Mouse (Mus musculus) neural tube, embryonic 14.5 days (tissue): ENCODE measurements around the gene Hoxd9. TPM values are rescaled to one million over a fixed set of nuclear protein-coding genes. Genes with fewer than 3 reads are reported as not detected.

ENCODE experiments used
- ATAC-seq: fragments of 200-750 bp; cut with Nextera tagmentation; 2 replicates; pipeline ENCODE4 v1.8.0; 2017; ENCODE audit warnings: low read depth, mild to moderate bottlenecking, moderate TSS enrichment, moderate library complexity
- H3K27ac ChIP-seq: fragments of 300-500 bp; sonication (generic); 2 replicates; pipeline ENCODE4 v1.5.1; 2014; ENCODE audit warnings: low read depth, mild to moderate bottlenecking, control low read depth, low read length, moderate library complexity, mixed read lengths
- H3K27me3 ChIP-seq: fragments of 300-500 bp; sonication (generic); 2 replicates; pipeline ENCODE4 v1.6.1; 2014; ENCODE audit warnings: low read length; ENCODE audit not compliant: control insufficient read depth, insufficient read depth
- H3K36me3 ChIP-seq: fragments of 300-500 bp; sonication (generic); 2 replicates; pipeline ENCODE4 v1.6.1; 2014; ENCODE audit warnings: low read length, mixed read lengths; ENCODE audit not compliant: control insufficient read depth, insufficient read depth
- H3K4me1 ChIP-seq: fragments of 300-500 bp; sonication (generic); 2 replicates; pipeline ENCODE4 v1.6.1; 2014; ENCODE audit warnings: low read length; ENCODE audit not compliant: control insufficient read depth, insufficient read depth
- H3K4me2 ChIP-seq: fragments of 300-500 bp; sonication (generic); 2 replicates; pipeline ENCODE4 v1.6.1; 2014; ENCODE audit warnings: mild to moderate bottlenecking, low read depth, low read length, control low read depth
- H3K4me3 ChIP-seq: fragments of 300-500 bp; sonication (generic); 2 replicates; pipeline ENCODE4 v1.5.1; 2014; ENCODE audit warnings: low read depth, low read length, control low read depth, mixed read lengths
- H3K9ac ChIP-seq: fragments of 300-500 bp; sonication (generic); replicated peaks from 2 replicates; pipeline ENCODE4 v1.6.1; 2014; ENCODE audit warnings: low read depth, mild to moderate bottlenecking, control low read depth, low read length, mixed read lengths
- H3K9me3 ChIP-seq: fragments of 300-500 bp; sonication (generic); 2 replicates; pipeline ENCODE4 v1.6.1; 2016; ENCODE audit warnings: low read length; ENCODE audit not compliant: control insufficient read depth
- WGBS: fragments of 180-500 bp; shearing (Covaris S2); extraction: QIAGEN DNeasy Blood & Tissue Kit; methylation state at CpG from one replicate; pipeline ENCODE4 v1.1.7; 2014; 5-methylcytosine and 5-hydroxymethylcytosine counted together
- polyA plus RNA-seq: library from polyadenylated mRNA; unstranded; fragments of >200 nt; fragmentation: Nextera tagmentation; extraction: Ambion mirVana; gene quantifications from 2 replicates; pipeline ENCODE4 v1.2.1, GENCODE M21; 2014

Hoxd9 gene
- polyA plus RNA-seq, 1 experiment from 2014 or later: 37.4 TPM

DNA sequence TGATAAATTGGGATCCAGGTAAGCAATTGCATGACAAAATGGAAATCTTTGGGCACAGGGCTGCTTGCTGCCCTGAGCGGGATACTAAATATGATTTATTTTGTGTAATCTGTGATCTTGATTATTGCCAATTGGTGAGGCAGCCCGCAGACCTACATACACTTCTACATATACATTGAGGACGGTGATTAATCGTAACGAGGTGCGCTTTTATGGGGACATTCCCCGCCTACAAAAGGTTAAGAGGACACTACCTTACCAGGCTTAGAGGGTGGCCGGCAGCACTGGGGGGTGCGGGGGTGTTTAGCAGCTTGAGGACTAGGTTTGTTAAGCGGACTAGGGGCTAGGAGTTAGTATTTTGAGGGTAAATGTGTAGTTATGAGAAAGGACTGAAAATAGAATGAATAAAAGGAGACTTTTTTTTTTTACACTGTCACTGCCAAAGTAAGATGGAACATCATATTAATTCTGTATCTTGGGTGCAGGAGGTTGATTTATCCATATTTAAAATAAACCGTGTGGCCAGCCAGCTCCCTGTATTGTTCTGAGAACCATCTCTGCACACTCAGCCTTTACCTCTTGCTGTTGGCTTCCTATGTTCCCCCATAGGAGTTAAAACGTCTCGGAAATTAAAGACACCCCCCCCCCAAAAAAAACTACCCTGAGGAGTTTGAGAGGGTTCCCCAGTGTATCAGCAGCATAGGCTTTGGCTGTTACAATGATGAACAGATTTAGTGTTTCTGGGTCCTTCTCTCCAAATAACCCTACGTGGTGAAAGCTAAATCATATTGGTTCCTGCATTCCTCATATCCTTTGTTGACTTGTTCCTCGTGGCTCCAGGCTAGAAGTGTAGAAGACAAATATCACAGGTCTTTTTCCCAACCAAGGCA, 39.4 kb downstream of the Hoxd9 start:
- peaks cover 5% of the 10 kb centered on the region; the same call in 1 of the 2 replicates for H3K36me3 ChIP-seq
- H3K9me3 ChIP-seq: no peaks in the 10 kb centered on the region
- ATAC-seq: no peak
- H3K4me1 ChIP-seq: peaks cover 87% of the 10 kb centered on the region
- H3K27ac ChIP-seq: peak overlapping the region; percentile 92
- H3K9ac ChIP-seq: peak overlapping the region; percentile 62
- H3K4me2 ChIP-seq: peak overlapping the region; percentile 66
- 7% methylated on average over 15 of the region's 15 CpGs for WGBS
- peak overlapping the region; percentile 26 for H3K4me3 ChIP-seq
- H3K27me3 ChIP-seq: no peaks in the 10 kb centered on the region

DNA sequence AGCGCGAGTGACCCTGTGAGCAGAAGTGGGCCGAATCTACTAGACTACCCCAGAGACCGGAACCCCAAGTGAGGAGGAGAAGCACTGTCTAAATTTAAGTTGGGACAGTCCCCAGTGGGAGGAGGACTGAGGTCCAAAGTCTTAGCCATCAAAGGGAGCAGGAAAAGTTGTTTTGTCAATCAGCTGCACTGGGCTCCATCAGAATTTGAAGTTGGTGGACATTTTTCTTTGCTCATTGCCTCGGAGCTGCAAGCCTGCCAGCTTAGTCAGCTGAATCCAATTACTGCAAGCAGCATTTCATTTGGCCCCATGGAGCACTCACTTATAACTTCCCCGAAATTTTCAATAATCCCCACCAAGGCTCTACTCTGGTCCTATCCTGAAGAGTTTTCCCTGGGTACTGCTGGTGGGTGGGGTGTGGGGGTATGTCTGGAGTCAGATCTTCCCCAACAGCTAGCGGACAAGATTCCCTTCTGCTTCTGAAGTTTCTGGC, 40.1 kb downstream of the Hoxd9 start:
- H3K4me2 ChIP-seq: peak overlapping the region; percentile 66
- peak overlapping the region; percentile 62; the same call in 1 of the 2 replicates for H3K9ac ChIP-seq
- H3K4me1 ChIP-seq: peaks cover 80% of the 10 kb centered on the region
- ATAC-seq: no peak
- H3K4me3 ChIP-seq: peak overlapping the region; percentile 26
- peaks cover 5% of the 10 kb centered on the region; the same call in 1 of the 2 replicates for H3K36me3 ChIP-seq
- no peaks in the 10 kb centered on the region for H3K9me3 ChIP-seq
- 12% methylated on average over 7 of the region's 7 CpGs for WGBS
- H3K27ac ChIP-seq: peak overlapping the region; percentile 92
- H3K27me3 ChIP-seq: no peaks in the 10 kb centered on the region

DNA sequence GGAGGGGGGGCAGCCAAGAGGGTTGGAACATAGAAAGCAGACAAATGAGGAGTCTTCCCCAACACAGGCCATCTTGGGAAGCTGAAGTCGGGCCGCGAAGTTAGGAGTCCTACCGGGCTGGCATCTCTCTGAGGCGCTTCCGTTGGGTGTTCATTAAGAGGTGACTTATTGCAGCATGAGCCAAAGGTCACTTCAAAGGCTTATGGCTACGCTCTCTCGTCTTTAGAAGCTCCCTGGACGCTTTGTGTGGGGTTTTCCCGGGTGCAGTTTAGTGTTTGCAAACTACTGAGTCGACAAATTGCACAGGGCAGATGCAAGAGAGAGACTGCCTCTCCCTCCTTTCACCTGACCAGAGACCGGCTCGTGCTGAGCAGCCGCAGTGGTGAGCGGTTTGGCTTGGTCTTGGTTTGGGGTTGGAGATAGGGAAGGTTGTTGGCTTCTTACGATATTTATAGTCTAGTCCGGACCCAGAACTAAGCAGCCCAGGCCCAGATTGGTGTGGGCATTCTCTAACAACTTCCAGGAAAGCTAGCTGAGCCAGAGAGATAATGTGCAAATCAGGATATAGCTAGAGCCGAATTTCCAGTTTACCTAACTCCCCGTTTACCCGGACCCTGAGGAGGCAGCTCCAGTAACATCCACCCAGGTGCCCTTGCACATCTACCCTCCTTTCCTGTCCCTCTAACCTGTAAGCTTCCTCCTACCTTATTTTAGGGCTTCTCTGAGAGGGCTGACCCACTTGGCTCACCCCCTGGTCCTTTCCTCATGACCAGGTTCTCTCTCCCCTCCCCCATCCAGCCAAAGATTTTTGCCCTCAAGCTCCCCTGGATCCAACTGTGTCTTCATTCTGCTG, 41.3 kb downstream of the Hoxd9 start:
- H3K9me3 ChIP-seq: no peaks in the 10 kb centered on the region
- peak overlapping the region; percentile 2; the same call in 1 of the 2 replicates for H3K4me3 ChIP-seq
- H3K9ac ChIP-seq: peak overlapping the region; percentile 62
- 3% methylated on average over 20 of the region's 20 CpGs for WGBS
- peaks cover 5% of the 10 kb centered on the region; the same call in 1 of the 2 replicates for H3K36me3 ChIP-seq
- H3K4me1 ChIP-seq: peaks cover 72% of the 10 kb centered on the region
- H3K27ac ChIP-seq: peak overlapping the region; percentile 92
- no peak for ATAC-seq
- no peaks in the 10 kb centered on the region for H3K27me3 ChIP-seq
- peak overlapping the region; percentile 66 for H3K4me2 ChIP-seq

DNA sequence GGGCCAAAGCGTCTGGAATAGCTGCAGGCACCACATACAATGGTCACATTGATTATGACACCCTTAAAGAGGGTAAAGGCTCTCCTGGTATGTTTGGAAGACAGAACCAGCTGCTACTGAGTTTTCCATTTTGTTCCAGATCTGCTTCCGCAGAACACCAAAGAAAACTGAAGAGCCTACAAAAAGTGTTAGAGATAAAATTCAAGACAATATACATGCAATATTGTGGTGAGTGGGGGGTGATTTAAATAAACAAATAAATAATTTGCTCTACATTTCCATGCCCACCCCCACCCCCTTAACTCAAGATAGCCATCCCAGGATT, 41.9 kb downstream of the Hoxd9 start:
- Histone ChIP-seq H3K4me1 (peaks cover 66% of the 10 kb centered on the region), H3K4me3 (peak overlapping the region; percentile 27; the same call in 1 of the 2 replicates), H3K27me3 (no peaks in the 10 kb centered on the region), H3K4me2 (peak overlapping the region; percentile 66), H3K27ac (peak overlapping the region; percentile 92), H3K9ac (peak overlapping the region; percentile 55; the same call in 1 of the 2 replicates), H3K36me3 (peaks cover 7% of the 10 kb centered on the region; the same call in 1 of the 2 replicates), H3K9me3 (no peaks in the 10 kb centered on the region)
- 8% methylated on average over 2 of the region's 2 CpGs for whole genome bisulfite sequencing
- ATAC-seq: no peak

DNA sequence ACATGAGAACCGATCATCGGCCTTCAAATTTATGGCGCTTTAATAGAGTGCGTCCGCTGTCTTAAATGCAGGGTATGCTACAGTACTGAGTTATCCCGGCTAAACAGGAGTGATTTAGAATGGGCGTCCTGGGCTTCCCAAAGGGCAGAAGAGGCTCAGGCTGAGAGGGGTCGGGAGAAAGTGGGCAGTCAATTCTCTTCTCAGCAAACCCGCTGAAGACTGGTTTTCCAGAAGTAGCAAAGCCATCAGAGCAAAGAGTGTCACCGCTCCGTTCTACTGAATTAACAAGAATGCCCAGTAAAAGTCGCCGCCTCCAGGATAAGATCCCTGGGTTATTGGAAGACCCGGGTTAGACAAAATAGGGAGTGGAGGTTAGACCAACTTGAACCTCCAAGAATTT, 42.3 kb downstream of the Hoxd9 start:
- 3% methylated on average over 14 of the region's 14 CpGs for WGBS

DNA sequence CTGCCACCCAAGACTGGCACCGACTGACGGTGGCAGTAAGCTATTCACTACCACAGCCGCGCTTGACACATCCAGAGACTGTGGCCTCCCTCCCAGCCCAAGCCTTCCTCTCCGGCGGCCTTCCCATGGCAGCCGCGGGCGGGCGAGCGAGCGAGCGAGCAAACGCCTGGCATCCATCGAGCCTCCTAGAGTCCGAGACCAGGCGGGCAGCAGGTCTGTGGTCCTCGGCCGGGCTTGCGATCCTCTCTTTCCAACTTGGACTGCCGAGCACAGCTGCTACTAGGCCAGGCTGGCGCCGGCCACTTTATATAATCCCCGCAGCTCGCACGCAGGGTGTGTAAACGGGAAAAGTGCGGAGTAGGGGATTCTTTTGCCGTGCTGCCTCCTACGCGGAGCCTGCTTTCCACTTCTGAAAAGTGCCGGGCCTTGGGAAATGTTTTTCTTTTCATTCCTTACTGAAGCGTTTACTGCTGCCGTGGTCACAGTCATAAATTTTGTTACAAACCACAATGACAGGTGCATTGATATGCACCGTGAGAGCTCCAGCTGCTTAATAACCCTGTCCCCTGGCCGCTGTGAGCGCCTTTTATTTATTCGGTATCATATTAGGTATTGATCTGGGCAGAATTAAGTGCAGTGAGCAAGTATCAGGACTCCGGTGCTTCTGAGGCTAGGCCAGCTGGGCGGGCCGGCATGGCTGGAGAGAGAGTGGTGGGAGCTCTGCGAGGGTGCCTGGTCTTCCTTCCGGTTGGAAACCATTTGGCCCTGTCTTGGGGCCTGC, 43.0 kb downstream of the Hoxd9 start:
- peak; percentile 41; the same call in 1 of the 2 replicates for ATAC-seq
- Histone ChIP-seq H3K4me2 (peak overlapping the region; percentile 66), H3K9ac (peak overlapping the region; percentile 55), H3K4me3 (peak overlapping the region; percentile 27), H3K27me3 (no peaks in the 10 kb centered on the region), H3K36me3 (0 out of 2 replicates have a peak, but pooled peaks cover 3% of the 10 kb centered on the region), H3K27ac (peak overlapping the region; percentile 92), H3K9me3 (no peaks in the 10 kb centered on the region), H3K4me1 (peaks cover 65% of the 10 kb centered on the region)
- WGBS: under 1% methylated on average over 43 of the region's 43 CpGs

More for the DNA sequence above, 42.3 kb downstream of the Hoxd9 start:
- H3K9me3 ChIP-seq: no peaks in the 10 kb centered on the region
- ATAC-seq: no peak
- H3K36me3 ChIP-seq: peaks cover 7% of the 10 kb centered on the region; the same call in 1 of the 2 replicates
- peak overlapping the region; percentile 27 for H3K4me3 ChIP-seq
- H3K9ac ChIP-seq: peak overlapping the region; percentile 55; the same call in 1 of the 2 replicates
- peak overlapping the region; percentile 92 for H3K27ac ChIP-seq
- peaks cover 65% of the 10 kb centered on the region for H3K4me1 ChIP-seq
- H3K27me3 ChIP-seq: no peaks in the 10 kb centered on the region
- H3K4me2 ChIP-seq: peak overlapping the region; percentile 66

DNA sequence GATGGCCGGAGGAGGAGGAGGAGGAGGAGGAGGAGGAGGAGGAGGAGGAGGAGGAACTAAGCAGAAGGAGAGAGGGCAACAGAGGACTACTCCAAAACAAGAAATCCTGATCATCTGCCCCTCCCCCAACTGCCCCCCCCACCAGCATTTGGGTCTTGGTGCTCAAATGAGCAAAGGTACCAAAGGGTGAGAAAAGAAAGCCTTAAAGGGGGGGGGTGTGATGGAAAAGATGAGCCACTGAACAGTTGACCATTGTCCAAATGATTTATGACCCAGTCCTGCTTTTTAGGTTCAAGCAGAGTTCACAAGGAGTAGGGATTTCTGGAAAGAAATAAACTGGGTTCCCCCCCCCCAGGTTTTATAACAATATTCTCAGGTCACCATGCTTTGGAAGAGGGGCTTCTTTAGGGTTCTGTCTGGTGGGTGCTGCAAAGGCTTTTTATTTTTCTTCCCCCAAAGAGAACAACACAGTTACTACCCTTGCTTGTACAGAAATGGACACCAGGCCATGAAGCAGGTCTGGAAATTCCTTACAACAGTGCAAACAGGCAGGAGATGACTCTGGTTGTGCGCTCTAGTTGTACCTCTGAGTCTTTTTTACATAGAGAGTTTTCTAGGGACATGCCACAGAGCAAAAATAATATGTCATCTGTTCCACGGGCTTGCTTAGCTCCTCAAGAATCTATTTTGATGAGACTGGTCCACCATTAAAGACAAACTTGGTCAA, 43.9 kb downstream of the Hoxd9 start:
- Histone ChIP-seq H3K27ac (peak overlapping the region; percentile 25; the same call in 1 of the 2 replicates), H3K9ac (no peak overlapping the region), H3K4me3 (no peak overlapping the region), H3K9me3 (no peaks in the 10 kb centered on the region), H3K27me3 (no peaks in the 10 kb centered on the region), H3K4me1 (peaks cover 65% of the 10 kb centered on the region), H3K4me2 (no peak overlapping the region), H3K36me3 (peaks cover 6% of the 10 kb centered on the region; the same call in 1 of the 2 replicates)
- WGBS: 31% methylated on average over 2 of the region's 3 CpGs
- no peak for ATAC-seq

DNA sequence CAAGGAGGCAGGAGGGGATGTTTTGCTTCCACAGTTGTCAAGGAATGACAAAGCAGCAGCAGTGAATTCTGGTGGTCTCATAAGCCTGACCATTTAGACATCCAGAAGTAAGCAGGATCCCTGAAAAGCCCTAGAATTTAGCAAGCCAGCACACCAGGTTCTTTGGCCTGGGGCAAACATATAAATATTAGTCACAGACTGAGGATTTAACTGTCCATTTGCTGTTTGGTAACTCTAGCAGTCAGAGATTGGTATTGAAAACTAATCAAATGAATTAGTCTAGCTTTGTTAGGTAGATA, 44.4 kb downstream of the Hoxd9 start:
- Histone ChIP-seq H3K4me1 (peaks cover 65% of the 10 kb centered on the region), H3K4me2 (no peak overlapping the region), H3K9ac (no peak overlapping the region), H3K9me3 (no peaks in the 10 kb centered on the region), H3K36me3 (peaks cover 11% of the 10 kb centered on the region), H3K27ac (peak overlapping the region; percentile 25; the same call in 1 of the 2 replicates), H3K4me3 (no peak overlapping the region), H3K27me3 (no peaks in the 10 kb centered on the region)
- ATAC-seq: no peak
